Mouse (Mus musculus): ENCODE results near the gene Rnf168.

The Rnf168 gene

GRCm38 (mm10) chr16:32312859-32313258, 35.6 kb downstream of the Rnf168 start:
- intact Hi-C loops (cut with DNase I), result no loop called here

GRCm38 (mm10) chr16:32316601-32317000, 39.3 kb downstream of the Rnf168 start:
- intact Hi-C loops (cut with DNase I), result no loop called here

- intact Hi-C loops (cut with DNase I), result no loop called here
Observed at GRCm38 (mm10) chr16:32323953-32324352, 46.7 kb downstream of the Rnf168 start.

GRCm38 (mm10) chr16:32330876-32331670, 53.8 kb downstream of the Rnf168 start:
- intact Hi-C loops (cut with DNase I), result no loop called here

- intact Hi-C loops (cut with DNase I), result no loop called here
Observed at GRCm38 (mm10) chr16:32332040-32332555, 54.8 kb downstream of the Rnf168 start, which contains the start of gene Ubxn7. Gene Ubxn7 (plus strand): TSS chr16:32332257.

GRCm38 (mm10) chr16:32332556-32333511, 55.6 kb downstream of the Rnf168 start:
- intact Hi-C loops (cut with DNase I), result no loop called here

- intact Hi-C loops (cut with DNase I), result no loop called here
Observed at GRCm38 (mm10) chr16:32335146-32335545, 57.9 kb downstream of the Rnf168 start.

- intact Hi-C loops (cut with DNase I), result no loop called here
Observed at GRCm38 (mm10) chr16:32336026-32336780, 58.9 kb downstream of the Rnf168 start.

- intact Hi-C loops (cut with DNase I), result no loop called here
Observed at GRCm38 (mm10) chr16:32337001-32337400, 59.7 kb downstream of the Rnf168 start.

- intact Hi-C loops (cut with DNase I), result no loop called here
Observed at GRCm38 (mm10) chr16:32340451-32340850, 63.2 kb downstream of the Rnf168 start.

GRCm38 (mm10) chr16:32345521-32345920, 68.3 kb downstream of the Rnf168 start:
- intact Hi-C loops (cut with DNase I), result no loop called here

GRCm38 (mm10) chr16:32350776-32351175, 73.5 kb downstream of the Rnf168 start:
- intact Hi-C loops (cut with DNase I), result no loop called here

Small RNAs within 50 kb of the gene (microRNA-seq; reads per million reads assigned to microRNA genes)
- gene Mir1946a, result 0 reads per million in 2 experiments

Data from adrenal gland (tissue).